Mouse (Mus musculus): ENCODE results near the gene Itprip.

DNA sequence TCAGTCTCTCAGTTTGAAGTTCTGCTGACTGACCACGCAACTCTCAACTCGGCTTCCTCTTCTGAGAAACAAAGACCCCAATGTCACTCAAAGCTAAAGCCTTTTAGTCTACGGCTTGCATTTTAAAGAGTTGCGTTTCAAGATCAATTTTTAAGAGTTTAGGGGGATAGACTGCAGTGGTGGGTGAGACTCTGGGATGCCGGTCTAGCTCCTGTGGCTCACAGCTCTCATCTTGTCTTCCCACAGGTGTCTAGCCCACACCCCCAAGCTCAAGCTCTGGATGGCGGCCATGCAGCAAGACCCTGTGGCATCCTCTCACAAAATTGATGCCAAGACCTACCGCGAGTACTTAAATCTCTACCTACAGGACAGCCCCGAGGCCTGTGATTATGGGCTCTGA lies 55.0 kb downstream of the Itprip start:
- TF ChIP-seq CTCF (IDR thresholded peaks at IDR 0.05; ENCODE audit: low read depth) = no peak
- TF ChIP-seq EP300 (IDR thresholded peaks at IDR 0.05; ENCODE audit: low read depth) = no peak
